Mouse (Mus musculus) limb, embryonic 10.5 days (tissue): ENCODE measurements around the gene Fitm2. TPM values are rescaled to one million over a fixed set of nuclear protein-coding genes. Genes with fewer than 3 reads are reported as not detected.

Source experiments
- DNase-seq: peaks from one replicate; pipeline ENCODE4 v3.0.0-alpha.2; 2017; ENCODE audit warnings: low spot score
- H3K27ac ChIP-seq: fragments of 300-500 bp; sonication (generic); 2 replicates; pipeline ENCODE4 v1.5.1; 2016; ENCODE audit warnings: mild to moderate bottlenecking
- H3K27me3 ChIP-seq: fragments of 300-500 bp; sonication (generic); 2 replicates; pipeline ENCODE4 v1.6.1; 2016; ENCODE audit warnings: low read depth, mild to moderate bottlenecking; ENCODE audit not compliant: poor library complexity, severe bottlenecking
- H3K36me3 ChIP-seq: fragments of 300-500 bp; sonication (generic); 2 replicates; pipeline ENCODE4 v1.6.1; 2016; ENCODE audit warnings: mild to moderate bottlenecking, moderate library complexity
- H3K4me1 ChIP-seq: fragments of 300-500 bp; sonication (generic); 2 replicates; pipeline ENCODE4 v1.6.1; 2016
- H3K4me3 ChIP-seq: fragments of 300-500 bp; sonication (generic); 2 replicates; pipeline ENCODE4 v1.5.1; 2016; ENCODE audit warnings: mild to moderate bottlenecking, moderate library complexity
- H3K9me3 ChIP-seq: fragments of 300-500 bp; sonication (generic); replicated peaks from 2 replicates; pipeline ENCODE4 v1.6.1; 2016; ENCODE audit warnings: mild to moderate bottlenecking
- WGBS: fragments of 180-500 bp; shearing (Covaris S2); methylation state at CpG from one replicate; pipeline ENCODE4 v1.1.7; 2016; 5-methylcytosine and 5-hydroxymethylcytosine counted together
- polyA plus RNA-seq: library from polyadenylated mRNA; unstranded; fragments of >200 nt; fragmentation: Nextera tagmentation; extraction: Ambion mirVana; gene quantifications from 2 replicates; pipeline ENCODE4 v1.2.1, GENCODE M21; 2016

Fitm2 gene
- polyA plus RNA-seq, 1 experiment from 2014 or later = 10.0 TPM

GRCm38 (mm10) chr2:163460622-163461021, 11.8 kb downstream of the Fitm2 start:
- H3K36me3 ChIP-seq = no peaks in the 10 kb centered on the region
- WGBS = 89% methylated on average over 8 of the region's 8 CpGs
- no peak for DNase-seq
- no peaks in the 10 kb centered on the region for H3K4me1 ChIP-seq
- H3K4me3 ChIP-seq = no peak overlapping the region
- no peak overlapping the region for H3K27ac ChIP-seq
- H3K27me3 ChIP-seq = peaks cover 26% of the 10 kb centered on the region
- no peaks in the 10 kb centered on the region for H3K9me3 ChIP-seq

- Histone ChIP-seq H3K9me3 (no peaks in the 10 kb centered on the region), H3K27me3 (peaks cover 26% of the 10 kb centered on the region), H3K36me3 (no peaks in the 10 kb centered on the region), H3K27ac (no peak overlapping the region), H3K4me3 (no peak overlapping the region), H3K4me1 (no peaks in the 10 kb centered on the region)
- WGBS = 46% methylated on average over 10 of the region's 10 CpGs
- no peak for DNase-seq
These were observed 13.0 kb downstream of the Fitm2 start for GRCm38 (mm10) chr2:163459380-163459779.

- H3K9me3 ChIP-seq = no peaks in the 10 kb centered on the region
- H3K27me3 ChIP-seq = peaks cover 26% of the 10 kb centered on the region
- H3K4me1 ChIP-seq = no peaks in the 10 kb centered on the region
- no peaks in the 10 kb centered on the region for H3K36me3 ChIP-seq
- 51% methylated on average over 27 of the region's 27 CpGs for WGBS
- H3K4me3 ChIP-seq = no peak overlapping the region
- DNase-seq = no peak
- no peak overlapping the region for H3K27ac ChIP-seq
These were observed 13.7 kb downstream of the Fitm2 start for GRCm38 (mm10) chr2:163458539-163459265.

- peaks cover 9% of the 10 kb centered on the region for H3K27me3 ChIP-seq
- WGBS = 88% methylated on average over 13 of the region's 13 CpGs
- H3K4me1 ChIP-seq = no peaks in the 10 kb centered on the region
- H3K4me3 ChIP-seq = no peak overlapping the region
- H3K9me3 ChIP-seq = no peaks in the 10 kb centered on the region
- H3K36me3 ChIP-seq = no peaks in the 10 kb centered on the region
- DNase-seq = no peak
- H3K27ac ChIP-seq = no peak overlapping the region
These were observed 19.1 kb downstream of the Fitm2 start for GRCm38 (mm10) chr2:163453378-163453777.

- H3K4me3 ChIP-seq = no peak overlapping the region
These were observed 19.7 kb downstream of the Fitm2 start for GRCm38 (mm10) chr2:163452738-163453137.

GRCm38 (mm10) chr2:163450668-163451295, 21.6 kb downstream of the Fitm2 start:
- no peaks in the 10 kb centered on the region for H3K36me3 ChIP-seq
- WGBS = 85% methylated on average over 6 of the region's 6 CpGs
- H3K4me1 ChIP-seq = no peaks in the 10 kb centered on the region
- H3K4me3 ChIP-seq = no peak overlapping the region
- H3K9me3 ChIP-seq = no peaks in the 10 kb centered on the region
- H3K27me3 ChIP-seq = no peaks in the 10 kb centered on the region
- H3K27ac ChIP-seq = no peak overlapping the region
- DNase-seq = no peak

More at GRCm38 (mm10) chr2:163452738-163453137, 19.7 kb downstream of the Fitm2 start:
- H3K9me3 ChIP-seq = no peaks in the 10 kb centered on the region
- H3K27ac ChIP-seq = no peak overlapping the region
- no peak for DNase-seq
- H3K36me3 ChIP-seq = no peaks in the 10 kb centered on the region
- no peaks in the 10 kb centered on the region for H3K4me1 ChIP-seq
- peaks cover 2% of the 10 kb centered on the region for H3K27me3 ChIP-seq
- 91% methylated on average over 6 of the region's 6 CpGs for WGBS

GRCm38 (mm10) chr2:163449276-163449675, 23.2 kb downstream of the Fitm2 start:
- H3K4me1 ChIP-seq = no peaks in the 10 kb centered on the region
- no peaks in the 10 kb centered on the region for H3K9me3 ChIP-seq
- no peaks in the 10 kb centered on the region for H3K36me3 ChIP-seq
- no peak for DNase-seq
- no peak overlapping the region for H3K27ac ChIP-seq
- no peaks in the 10 kb centered on the region for H3K27me3 ChIP-seq
- no peak overlapping the region for H3K4me3 ChIP-seq
- 66% methylated on average over 3 of the region's 3 CpGs for WGBS

GRCm38 (mm10) chr2:163447375-163447774, 25.1 kb downstream of the Fitm2 start:
- Histone ChIP-seq H3K36me3 (no peaks in the 10 kb centered on the region), H3K4me3 (no peak overlapping the region), H3K4me1 (no peaks in the 10 kb centered on the region), H3K9me3 (no peaks in the 10 kb centered on the region), H3K27me3 (no peaks in the 10 kb centered on the region), H3K27ac (no peak overlapping the region)
- WGBS = 83% methylated on average over 12 of the region's 12 CpGs
- DNase-seq = no peak

GRCm38 (mm10) chr2:163444017-163444416, 28.4 kb downstream of the Fitm2 start:
- Histone ChIP-seq H3K27me3 (peaks cover 15% of the 10 kb centered on the region), H3K9me3 (no peaks in the 10 kb centered on the region), H3K27ac (no peak overlapping the region), H3K4me1 (no peaks in the 10 kb centered on the region), H3K4me3 (no peak overlapping the region), H3K36me3 (no peaks in the 10 kb centered on the region)
- WGBS = 67% methylated on average over 7 of the region's 7 CpGs
- DNase-seq = no peak

GRCm38 (mm10) chr2:163443543-163443942, 28.9 kb downstream of the Fitm2 start:
- Histone ChIP-seq H3K27me3 (peaks cover 20% of the 10 kb centered on the region), H3K27ac (no peak overlapping the region), H3K36me3 (no peaks in the 10 kb centered on the region), H3K9me3 (no peaks in the 10 kb centered on the region), H3K4me3 (no peak overlapping the region), H3K4me1 (peaks cover 4% of the 10 kb centered on the region)
- WGBS = 63% methylated on average over 6 of the region's 6 CpGs
- no peak for DNase-seq

- DNase-seq = no peak
- WGBS = 66% methylated on average over 1 of the region's 1 CpGs
- Histone ChIP-seq H3K4me3 (no peak overlapping the region), H3K4me1 (peaks cover 10% of the 10 kb centered on the region), H3K27me3 (peaks cover 34% of the 10 kb centered on the region), H3K27ac (no peak overlapping the region), H3K36me3 (no peaks in the 10 kb centered on the region), H3K9me3 (no peaks in the 10 kb centered on the region)
These were observed 32.9 kb downstream of the Fitm2 start for GRCm38 (mm10) chr2:163439488-163439887.

GRCm38 (mm10) chr2:163438619-163439451, 33.6 kb downstream of the Fitm2 start:
- DNase-seq = peak; percentile 81
- 2% methylated on average over 30 of the region's 30 CpGs for WGBS
- Histone ChIP-seq H3K27me3 (peaks cover 34% of the 10 kb centered on the region), H3K4me1 (peaks cover 12% of the 10 kb centered on the region), H3K4me3 (peak overlapping the region; percentile 36), H3K9me3 (no peaks in the 10 kb centered on the region), H3K27ac (no peak overlapping the region), H3K36me3 (no peaks in the 10 kb centered on the region)

- peaks cover 13% of the 10 kb centered on the region for H3K4me1 ChIP-seq
- peaks cover 34% of the 10 kb centered on the region for H3K27me3 ChIP-seq
- H3K27ac ChIP-seq = no peak within 1 kb of the TSS
- H3K9me3 ChIP-seq = no peaks in the 10 kb centered on the region
- H3K36me3 ChIP-seq = no peaks in the 10 kb centered on the region
- DNase-seq = peak; percentile 36
- H3K4me3 ChIP-seq = peak within 1 kb of the TSS; percentile 36
- under 1% methylated on average over 18 of the region's 18 CpGs for WGBS
These were observed 34.2 kb downstream of the Fitm2 start, which contains the start of gene Gdap1l1 for GRCm38 (mm10) chr2:163438246-163438618. Gene Gdap1l1, plus strand, starts transcription at chr2:163438476.
